Mouse (Mus musculus): ENCODE data around the gene Ugt1a2.
A peak's percentile ranks its signal among the peaks of the same experiment; 100 is the strongest.
"Not testable (repeated sequence)": the region's sequence is repeated elsewhere in the genome, so short reads cannot be mapped to it uniquely, and the experiment has no call there.

Gene Ugt1a2

GRCm38 (mm10) chr1:88200456-88200855 is at the start of gene Ugt1a2:
Gene Ugt1a2, plus strand, starts transcription at chr1:88200601.
- DNase-seq (ENCODE audit: low spot score) = no peak

GRCm38 (mm10) chr1:88158430-88158829 is 42.0 kb upstream of the Ugt1a2 start:
- no peak for DNase-seq (ENCODE audit: low spot score)

- DNase-seq (ENCODE audit: low spot score) = no peak
These were observed 34.7 kb upstream of the Ugt1a2 start, which contains the start of gene Ugt1a5 for GRCm38 (mm10) chr1:88165711-88166110. Gene Ugt1a5, plus strand, starts transcription at chr1:88166012.

DNA sequence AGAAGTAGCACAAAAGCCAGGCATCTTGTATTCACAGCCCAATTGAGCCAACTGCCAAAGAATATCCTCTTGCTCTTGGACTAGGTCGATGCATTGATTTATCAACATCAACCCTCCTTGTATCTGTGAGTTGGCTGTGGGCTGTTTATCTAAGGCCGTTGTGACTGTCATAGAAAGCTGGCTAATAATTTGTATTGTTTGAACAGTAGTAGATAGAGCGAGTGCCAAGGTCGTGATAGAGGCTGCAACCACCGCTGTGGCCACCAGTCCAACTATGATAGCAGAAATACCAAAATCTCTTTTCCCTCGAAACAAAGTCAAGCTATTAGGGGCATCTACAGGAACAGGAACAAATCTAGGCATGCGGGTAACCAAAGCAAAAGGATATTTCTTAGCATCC is 28.2 kb upstream of the Ugt1a2 start:
- not testable (repeated sequence) for DNase-seq (ENCODE audit: low spot score)

- no peak for DNase-seq (ENCODE audit: low spot score)
These were observed 20.7 kb upstream of the Ugt1a2 start for GRCm38 (mm10) chr1:88179657-88180056.

GRCm38 (mm10) chr1:88186325-88186935 is 14.0 kb upstream of the Ugt1a2 start:
- no peak for DNase-seq (ENCODE audit: low spot score)

DNA sequence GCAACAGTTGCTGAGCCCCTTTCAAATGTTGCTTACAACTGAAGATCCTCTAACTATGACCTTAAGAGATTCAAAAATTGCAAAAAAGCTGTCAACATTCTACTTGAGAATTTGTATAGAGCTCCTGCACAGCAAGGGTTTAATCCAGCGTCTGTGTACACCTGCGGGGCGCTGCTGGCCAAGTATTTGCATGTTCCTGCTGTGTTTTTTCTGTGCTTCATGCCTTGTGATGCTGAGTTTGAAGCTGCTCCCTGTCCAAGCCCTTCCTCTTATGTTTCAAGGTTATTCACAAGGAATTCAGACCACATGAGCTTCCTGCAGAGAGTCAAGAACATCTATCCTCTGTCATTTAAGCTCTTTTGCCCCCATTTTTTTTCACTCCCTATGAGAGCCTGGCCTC is 8.3 kb upstream of the Ugt1a2 start:
- no peak for DNase-seq (ENCODE audit: low spot score)

DNA sequence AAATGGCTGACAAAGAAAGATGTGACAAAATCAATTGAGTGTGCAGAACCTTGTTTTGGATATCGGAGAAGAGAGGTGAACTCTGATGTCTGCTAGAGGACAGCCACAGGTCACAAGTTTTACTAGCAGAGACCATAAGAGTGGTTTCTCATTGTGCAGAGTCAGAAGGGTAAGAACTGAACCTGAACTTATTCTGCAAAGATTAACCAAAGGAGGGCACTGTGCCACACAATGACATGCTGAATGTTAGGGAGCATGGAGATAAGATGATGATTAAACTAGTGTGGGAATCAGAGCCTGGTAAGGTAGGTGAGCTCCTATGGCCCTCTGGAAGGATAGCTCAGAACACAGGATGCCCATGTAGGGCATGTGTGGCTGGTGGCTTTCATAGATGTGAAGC is 4.7 kb upstream of the Ugt1a2 start:
- no peak for DNase-seq (ENCODE audit: low spot score)

- no peak for DNase-seq (ENCODE audit: low spot score)
These were observed 3.0 kb upstream of the Ugt1a2 start for GRCm38 (mm10) chr1:88197443-88197842.

DNA sequence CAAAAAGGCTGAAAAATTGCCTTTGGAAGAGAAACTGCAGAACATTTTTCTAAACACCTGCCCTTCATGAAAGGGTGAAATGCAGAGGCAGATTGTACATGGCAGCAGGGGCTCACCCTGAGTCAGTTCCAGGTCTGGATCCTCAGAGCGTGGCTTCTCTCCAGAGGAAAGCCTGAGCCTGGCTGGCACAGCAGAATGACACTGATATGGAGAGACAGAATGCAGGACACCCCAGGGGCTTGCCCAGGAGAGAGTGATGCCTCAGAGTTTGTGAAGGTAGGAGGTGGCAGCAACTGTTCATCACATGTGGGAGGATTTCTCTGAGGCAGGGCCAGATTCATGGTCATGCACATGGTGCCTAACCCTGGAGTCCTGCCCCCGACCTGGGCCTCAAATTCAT is 405 bp upstream of the Ugt1a2 start:
- DNase-seq (ENCODE audit: low spot score) = no peak

- peak; percentile 67 for DNase-seq (ENCODE audit: low spot score)
These were observed 5.0 kb downstream of the Ugt1a2 start, which contains the start of gene Dnajb3 for GRCm38 (mm10) chr1:88205294-88205922. Gene Dnajb3, minus strand, starts transcription at chr1:88205782.

DNA sequence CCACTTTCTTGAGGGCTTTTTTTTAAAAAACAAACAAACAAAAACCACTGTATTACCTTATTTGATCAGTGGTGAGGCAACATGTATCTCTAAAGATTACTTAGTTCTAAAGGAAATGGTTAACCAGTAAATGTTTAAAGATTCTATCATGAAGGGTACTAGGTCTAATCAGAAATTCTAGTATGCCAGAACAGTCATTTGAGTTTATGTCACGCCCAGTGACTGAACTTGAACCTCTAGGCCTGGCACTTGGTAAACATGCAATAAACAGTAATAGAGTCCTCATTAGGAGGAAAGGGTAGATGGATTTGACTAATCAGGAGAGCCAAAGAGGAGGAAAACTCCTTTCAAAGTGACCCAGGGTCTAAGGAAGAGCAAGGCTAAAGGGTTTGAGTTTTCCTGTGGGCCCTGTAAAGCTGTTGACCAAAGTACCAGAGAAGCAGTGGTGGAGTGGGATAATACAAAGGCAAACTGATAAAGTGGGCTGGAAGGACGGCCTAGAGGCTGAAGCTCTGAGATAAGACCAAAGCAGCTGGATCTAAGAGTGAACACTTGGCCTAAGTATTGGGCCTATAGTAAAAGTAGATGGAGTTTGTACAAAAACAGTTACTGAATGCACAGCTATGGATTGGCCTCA is 6.6 kb downstream of the Ugt1a2 start:
- no peak for DNase-seq (ENCODE audit: low spot score)

- DNase-seq (ENCODE audit: low spot score) = no peak
These were observed 11.4 kb downstream of the Ugt1a2 start, which contains the start of gene Ugt1a1 for GRCm38 (mm10) chr1:88211812-88212211. Gene Ugt1a1, plus strand, starts transcription at chr1:88211959.

DNA sequence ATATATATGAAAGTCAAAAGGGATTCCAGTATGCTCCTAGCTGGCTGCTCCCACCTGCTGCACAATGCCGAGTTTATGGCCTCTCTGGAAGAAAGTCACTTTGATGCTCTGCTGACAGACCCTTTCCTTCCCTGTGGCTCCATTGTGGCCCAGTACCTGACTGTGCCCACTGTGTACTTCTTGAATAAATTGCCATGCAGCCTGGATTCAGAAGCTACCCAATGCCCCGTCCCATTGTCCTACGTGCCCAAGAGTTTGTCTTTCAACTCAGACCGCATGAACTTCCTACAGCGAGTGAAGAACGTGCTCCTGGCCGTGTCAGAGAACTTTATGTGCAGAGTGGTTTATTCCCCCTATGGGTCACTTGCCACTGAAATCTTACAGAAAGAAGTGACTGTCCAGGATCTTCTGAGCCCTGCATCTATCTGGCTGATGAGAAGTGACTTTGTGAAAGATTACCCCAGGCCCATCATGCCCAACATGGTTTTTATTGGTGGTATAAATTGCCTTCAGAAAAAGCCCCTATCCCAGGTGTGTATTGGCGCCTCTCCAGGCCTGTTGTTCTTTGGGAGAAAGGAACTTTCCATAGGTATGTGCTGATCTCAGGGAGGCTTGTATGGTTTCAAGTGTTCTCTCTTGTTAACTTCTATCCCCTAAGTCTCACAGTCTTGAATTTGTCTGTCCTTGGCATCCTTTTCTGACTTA is 12.1 kb downstream of the Ugt1a2 start:
- no peak for DNase-seq (ENCODE audit: low spot score)

DNA sequence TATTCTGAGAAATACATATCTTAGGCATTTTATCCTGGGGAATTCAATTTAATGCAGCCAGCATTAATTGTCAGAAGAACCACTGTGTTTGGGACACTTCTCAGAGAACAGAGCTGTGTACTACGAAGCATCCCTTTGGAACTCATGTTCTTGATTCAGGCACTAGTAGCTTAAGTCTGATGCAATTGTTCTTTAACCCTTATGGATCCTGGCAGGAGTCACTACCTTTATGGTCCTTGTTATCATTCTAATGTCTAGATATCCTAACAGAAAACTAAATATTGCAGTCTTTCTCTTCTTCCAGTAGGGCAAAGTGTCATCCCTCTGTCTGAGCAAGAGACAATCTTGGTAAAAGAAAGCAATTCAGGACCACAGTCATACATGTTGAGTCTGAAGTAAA is 12.7 kb downstream of the Ugt1a2 start:
- DNase-seq (ENCODE audit: low spot score) = no peak

GRCm38 (mm10) chr1:88213766-88214461 is 13.5 kb downstream of the Ugt1a2 start:
- DNase-seq (ENCODE audit: low spot score) = no peak

GRCm38 (mm10) chr1:88214462-88214952 is 14.1 kb downstream of the Ugt1a2 start:
- DNase-seq (ENCODE audit: low spot score) = no peak

DNA sequence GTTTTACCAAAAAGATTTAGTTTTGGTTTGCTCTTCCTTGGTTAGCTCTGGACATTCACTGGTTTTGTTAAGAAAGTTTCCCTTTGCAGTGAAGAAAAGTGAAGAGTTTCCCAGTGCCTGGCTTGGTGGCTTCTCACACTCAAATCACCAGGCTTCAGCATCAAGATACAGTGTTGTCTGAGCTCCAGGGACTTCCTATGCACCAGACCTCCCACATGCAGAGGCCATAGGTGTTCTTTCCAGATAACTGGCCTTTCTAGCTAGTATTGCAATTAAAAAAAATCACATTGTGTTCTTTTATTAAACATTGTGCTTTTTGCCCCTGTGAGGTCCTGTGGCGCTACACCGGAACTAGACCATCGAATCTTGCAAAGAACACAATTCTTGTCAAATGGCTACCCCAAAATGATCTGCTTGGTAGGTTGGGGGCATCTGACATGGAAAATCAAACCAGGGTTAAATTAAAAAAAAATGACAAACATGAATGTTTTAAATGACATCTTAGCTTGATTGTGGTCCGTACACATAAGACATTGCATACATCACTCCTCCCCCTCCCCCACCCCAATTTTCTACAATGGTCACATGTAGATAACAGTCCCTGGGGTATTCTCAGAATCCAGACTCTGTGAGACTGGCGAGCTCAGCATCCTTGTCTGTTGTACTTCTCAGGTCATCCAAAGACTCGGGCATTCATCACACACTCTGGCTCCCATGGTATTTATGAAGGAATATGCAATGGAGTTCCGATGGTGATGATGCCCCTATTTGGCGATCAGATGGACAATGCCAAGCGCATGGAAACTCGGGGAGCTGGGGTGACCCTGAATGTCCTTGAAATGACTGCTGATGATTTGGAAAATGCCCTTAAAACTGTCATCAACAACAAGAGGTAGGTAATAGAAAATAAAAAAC is 15.3 kb downstream of the Ugt1a2 start:
- no peak for DNase-seq (ENCODE audit: low spot score)

DNA sequence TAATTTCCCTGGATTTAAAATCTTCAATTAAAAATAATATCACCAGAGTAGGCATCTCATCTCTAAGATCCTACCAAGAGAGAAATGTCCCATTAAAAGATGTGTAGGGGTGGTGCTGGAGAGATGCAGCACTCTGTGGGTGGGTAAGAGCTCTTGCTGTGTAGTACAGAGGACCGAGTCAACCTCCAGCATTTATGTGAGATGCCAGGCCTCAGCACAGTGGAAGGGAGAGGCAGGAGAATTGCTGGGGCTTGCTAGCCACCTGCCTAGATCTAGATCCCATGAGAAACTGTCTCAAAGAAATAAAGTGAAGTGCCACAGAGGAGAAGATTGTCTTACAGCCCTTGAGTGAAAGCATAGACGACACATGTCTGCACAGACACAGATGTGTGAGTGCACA is 16.1 kb downstream of the Ugt1a2 start:
- DNase-seq (ENCODE audit: low spot score) = no peak

DNA sequence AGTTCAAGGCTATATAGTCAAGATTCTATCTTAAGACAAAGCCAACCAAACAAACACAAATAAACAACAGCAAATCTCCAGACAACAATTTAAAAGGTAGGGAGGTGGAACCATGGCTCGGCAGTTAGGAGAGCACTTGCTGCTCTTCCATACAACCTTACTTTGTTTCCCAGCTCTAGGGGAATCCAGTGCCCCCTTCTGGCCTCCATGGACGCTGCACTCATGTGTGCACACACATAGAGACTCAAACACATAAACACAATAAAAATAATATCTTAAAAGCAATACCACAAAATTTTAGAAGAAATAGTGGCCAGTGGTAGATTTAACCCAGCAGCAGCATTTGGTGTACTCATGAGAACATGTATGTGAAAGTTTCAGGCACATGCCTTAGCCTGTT is 16.7 kb downstream of the Ugt1a2 start:
- no peak for DNase-seq (ENCODE audit: low spot score)

DNA sequence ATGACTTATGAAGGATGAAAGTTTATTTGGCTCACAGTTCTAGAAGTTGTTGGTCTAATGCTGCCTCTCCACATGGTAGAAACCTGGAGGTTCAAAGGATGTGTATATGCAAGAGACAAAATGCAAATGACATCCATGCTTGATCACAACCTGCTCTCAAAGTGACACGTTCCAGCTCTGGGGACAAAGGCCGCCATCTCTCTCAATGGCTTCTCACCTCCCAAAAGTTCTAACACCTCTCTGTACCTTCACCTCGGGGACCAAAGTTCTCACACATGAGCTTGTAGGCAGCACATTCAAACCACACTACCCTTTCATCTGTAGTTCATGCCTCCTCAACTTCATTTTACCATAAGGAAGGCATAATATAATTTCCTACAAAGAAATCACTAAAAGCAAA is 17.2 kb downstream of the Ugt1a2 start:
- no peak for DNase-seq (ENCODE audit: low spot score)

Data from T-cell, adult 2 months (primary cell).